Mouse (Mus musculus) liver, embryonic 13.5 days (tissue): ENCODE measurements around the gene Gm20792. TPM values are rescaled to one million over a fixed set of nuclear protein-coding genes. Genes with fewer than 3 reads are reported as not detected.
"Not testable (repeated sequence)": the region's sequence is repeated elsewhere in the genome, so short reads cannot be mapped to it uniquely, and the experiment has no call there.

Experiments used
- ATAC-seq: fragments of 200-750 bp; cut with Nextera tagmentation; 2 replicates; pipeline ENCODE4 v1.8.0; 2017; ENCODE audit warnings: low read depth, mild to moderate bottlenecking, moderate number of reproducible peaks, moderate library complexity
- DNase-seq: peaks from one replicate; pipeline ENCODE4 v3.0.0; 2022
- H3K27ac ChIP-seq: fragments of 300-500 bp; sonication (generic); 2 replicates; pipeline ENCODE4 v1.5.1; 2015; ENCODE audit warnings: moderate library complexity, mild to moderate bottlenecking, inconsistent platforms
- H3K27me3 ChIP-seq: fragments of 300-500 bp; sonication (generic); 2 replicates; pipeline ENCODE4 v1.6.1; 2015; ENCODE audit warnings: mild to moderate bottlenecking, inconsistent platforms
- H3K36me3 ChIP-seq: fragments of 300-500 bp; sonication (generic); 2 replicates; pipeline ENCODE4 v1.6.1; 2015; ENCODE audit warnings: mild to moderate bottlenecking, inconsistent platforms
- H3K4me1 ChIP-seq: fragments of 300-500 bp; sonication (generic); replicated peaks from 2 replicates; pipeline ENCODE4 v1.6.1; 2015; ENCODE audit warnings: inconsistent platforms
- H3K4me2 ChIP-seq: fragments of 300-500 bp; sonication (generic); 2 replicates; pipeline ENCODE4 v1.6.1; 2015; ENCODE audit warnings: inconsistent platforms, mild to moderate bottlenecking, moderate library complexity
- H3K4me3 ChIP-seq: fragments of 300-500 bp; sonication (generic); replicated peaks from 2 replicates; pipeline ENCODE4 v1.5.1; 2015; ENCODE audit warnings: mild to moderate bottlenecking, inconsistent platforms
- H3K9ac ChIP-seq: fragments of 300-500 bp; sonication (generic); 2 replicates; pipeline ENCODE4 v1.6.1; 2015; ENCODE audit warnings: mild to moderate bottlenecking, inconsistent platforms
- H3K9me3 ChIP-seq: fragments of 300-500 bp; sonication (generic); replicated peaks from 2 replicates; pipeline ENCODE4 v1.6.1; 2016; ENCODE audit warnings: inconsistent platforms
- WGBS: fragments of 180-500 bp; shearing (Covaris S2); methylation state at CpG from one replicate; pipeline ENCODE4 v1.1.7; 2015; ENCODE audit not compliant: insufficient replicate concordance; 5-methylcytosine and 5-hydroxymethylcytosine counted together
- polyA plus RNA-seq: library from polyadenylated mRNA; unstranded; fragments of >200 nt; fragmentation: Nextera tagmentation; extraction: Ambion mirVana; gene quantifications from 2 replicates; pipeline ENCODE4 v1.2.1, GENCODE M21; 2015

The Gm20792 gene
- polyA plus RNA-seq = not detected in 2 replicates

DNA sequence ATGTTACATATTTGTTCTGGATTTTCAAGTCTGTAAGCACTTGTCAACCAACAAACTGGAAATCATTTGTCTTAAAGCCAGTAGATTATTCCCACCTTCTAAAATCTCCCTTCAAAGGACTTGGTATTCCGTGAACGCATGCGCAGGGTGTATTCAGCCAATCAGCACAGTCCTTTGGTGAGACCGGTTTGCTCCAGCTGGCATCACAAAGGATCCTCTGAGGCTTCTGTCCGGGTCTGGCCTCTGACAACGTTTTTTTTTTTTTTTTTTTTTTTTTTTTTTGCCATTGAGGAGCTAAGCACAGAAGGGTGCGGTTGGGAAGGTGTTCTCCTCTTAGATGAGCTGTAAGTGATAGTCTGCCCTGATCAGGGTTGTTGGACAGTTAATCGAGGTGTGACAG lies at the start of gene Gm20792:
Gene Gm20792, plus strand, starts transcription at position 301 of the 400 bp plus-strand sequence.
- not testable (repeated sequence) for H3K4me3 ChIP-seq, H3K4me1 ChIP-seq, H3K36me3 ChIP-seq, DNase-seq, H3K9ac ChIP-seq, H3K9me3 ChIP-seq, H3K27ac ChIP-seq, H3K27me3 ChIP-seq, H3K4me2 ChIP-seq, ATAC-seq
- no CpG with 5 or more reads among the region's 8 CpGs for WGBS
